ENCODE assay signal across 8 mouse cellular contexts in genomic region chr5:9266280-9266923, GRCm38 (mm10). TPM values are rescaled to one million over a fixed set of nuclear protein-coding genes. Genes with fewer than 3 reads are reported as not detected.
DNase-seq lines count a peak whose midpoint lies in the region; ATAC-seq and TF ChIP-seq lines count a peak whose summit lies in the region.

No protein-coding gene starts in this region.

- peak overlapping the region; percentile 51; the same call in 1 of the 2 replicates for H3K27ac ChIP-seq in kidney, embryonic 15.5 days
- H3K27ac ChIP-seq in embryonic fibroblast, embryonic 13.5 days (ENCODE audit: insufficient read depth, low read length): no peak overlapping the region
- H3K27ac ChIP-seq in limb, embryonic 12.5 days: peak overlapping the region; percentile 50; the same call in 1 of the 2 replicates

- no peaks in the 10 kb centered on the region for H3K9me3 ChIP-seq in kidney, embryonic 15.5 days (replicated peaks)
- no peaks in the 10 kb centered on the region for H3K9me3 ChIP-seq in limb, embryonic 12.5 days

- peak overlapping the region; percentile 59 for H3K9ac ChIP-seq in kidney, embryonic 15.5 days
- peak overlapping the region; percentile 70 for H3K9ac ChIP-seq in limb, embryonic 12.5 days (replicated peaks)

- peak overlapping the region; percentile 98 for H3K4me2 ChIP-seq in kidney, embryonic 15.5 days
- H3K4me2 ChIP-seq in limb, embryonic 12.5 days: peak overlapping the region; percentile 85

- H3K4me1 ChIP-seq in kidney, embryonic 15.5 days: peaks cover 10% of the 10 kb centered on the region; the same call in 1 of the 2 replicates
- H3K4me1 ChIP-seq in embryonic fibroblast, embryonic 13.5 days (ENCODE audit: control insufficient read depth, insufficient read depth, low read length): no peaks in the 10 kb centered on the region; the same call in 1 of the 2 replicates
- peaks cover 9% of the 10 kb centered on the region for H3K4me1 ChIP-seq in limb, embryonic 12.5 days (replicated peaks)

- peak overlapping the region; percentile 73 for H3K4me3 ChIP-seq in kidney, embryonic 15.5 days (replicated peaks)
- H3K4me3 ChIP-seq in embryonic fibroblast, embryonic 13.5 days (ENCODE audit: insufficient read depth, low read length): peak overlapping the region; percentile 55
- peak overlapping the region; percentile 68 for H3K4me3 ChIP-seq in limb, embryonic 12.5 days (replicated peaks)

- no peak for TF ChIP-seq CTCF in embryonic fibroblast, embryonic 13.5 days (IDR thresholded peaks at IDR 0.05; ENCODE audit: borderline replicate concordance, insufficient read depth, low read length)

- H3K36me3 ChIP-seq in kidney, embryonic 15.5 days: no peaks in the 10 kb centered on the region
- H3K36me3 ChIP-seq in limb, embryonic 12.5 days: no peaks in the 10 kb centered on the region

- no peak for DNase-seq in kidney, postnatal 36 days
- peak; percentile 56 for DNase-seq in R1 (ENCODE audit: low read depth, low spot score)
- peak; percentile 78 for DNase-seq in neural tube, embryonic 10.5 days (ENCODE audit: extremely low spot score, low spot score)
- DNase-seq in layer of hippocampus, adult 18-20 months (ENCODE audit: low spot score in 2 of 2): no peak
- DNase-seq in kidney, adult 9 months: no peak

- TF ChIP-seq POLR2A in embryonic fibroblast, embryonic 13.5 days (IDR thresholded peaks at IDR 0.05; ENCODE audit: low read depth, low read length): no peak

- WGBS in kidney, embryonic 15.5 days: 0% methylated on average over 30 of the region's 30 CpGs
- WGBS in limb, embryonic 12.5 days: under 1% methylated on average over 30 of the region's 30 CpGs

- peak; percentile 50; the same call in 1 of the 2 replicates for ATAC-seq in kidney, embryonic 15.5 days (replicated peaks; ENCODE audit: low FRiP score)
- peak; percentile 83 for ATAC-seq in limb, embryonic 12.5 days (ENCODE audit: insufficient number of reproducible peaks, insufficient read depth, low FRiP score, low TSS enrichment, low read depth)

- peaks cover 16% of the 10 kb centered on the region for H3K27me3 ChIP-seq in kidney, embryonic 15.5 days
- peaks cover 9% of the 10 kb centered on the region for H3K27me3 ChIP-seq in limb, embryonic 12.5 days

RNA-seq across cellular contexts. Expression of gene 9330182L06Rik, which starts 0.5 kb away (rescaled TPM):
- 2.0 and 2.1 TPM in 2 replicates for polyA plus RNA-seq in kidney, embryonic 15.5 days (2015; fragmentation: Nextera tagmentation; extraction: Ambion mirVana)
- polyA plus RNA-seq in embryonic fibroblast, embryonic 13.5 days (2011; ENCODE audit: insufficient read length, low read depth, missing spikeins): 2.6 and 2.8 TPM in 2 replicates
- polyA plus RNA-seq in limb, embryonic 12.5 days (2016; fragmentation: Nextera tagmentation; extraction: Ambion mirVana): 3.9 and 4.4 TPM in 2 replicates
- total RNA-seq in layer of hippocampus, adult 18-20 months (2021): 10 to 100 TPM; 19.6 to 21.8 TPM

Comparison
In these comparisons a context has a peak if more than half of its experiments do, and no peak if none do; other contexts are left out.
1. DNase-seq: peak in R1 (single experiment) and neural tube, embryonic 10.5 days (single experiment); none in kidney, postnatal 36 days (0 of 2), layer of hippocampus, adult 18-20 months (0 of 2) and kidney, adult 9 months (single experiment).
2. Peak in every context shown above with its lines, with median percentiles within 50 percentile points of each other: H3K4me3 ChIP-seq.